Mouse (Mus musculus): Measurements from ENCODE around the gene Dnah2.

DNA sequence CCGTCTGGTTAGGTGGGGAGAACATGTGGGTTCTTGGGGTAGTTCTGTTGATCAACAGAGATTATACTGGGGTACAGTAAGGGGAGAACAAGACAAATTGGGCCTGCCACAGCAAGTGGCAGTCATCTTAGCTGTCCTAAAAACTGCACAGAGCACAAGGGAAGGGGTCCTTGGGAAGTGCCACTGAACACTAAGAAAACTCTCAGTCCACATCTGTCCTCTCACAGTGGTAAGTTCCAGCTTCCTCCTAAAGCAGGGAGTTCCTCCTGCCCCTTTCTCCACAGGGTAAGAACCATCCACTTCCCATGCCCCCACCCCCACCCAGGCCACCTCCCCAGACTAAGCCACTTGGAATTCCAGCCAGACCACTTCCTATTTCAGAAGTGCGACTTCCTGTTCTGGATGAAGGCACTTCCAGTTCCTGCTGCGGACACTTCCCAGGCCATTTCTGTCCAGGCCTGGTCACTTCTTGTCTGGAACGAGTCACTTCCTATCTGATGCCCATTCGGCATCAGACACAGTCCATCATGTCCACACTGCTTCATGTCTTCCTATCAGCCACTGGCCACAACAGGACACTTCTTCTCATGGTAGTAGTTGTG lies 5.7 kb upstream of the Dnah2 start:
- TF ChIP-seq POLR2A (IDR thresholded peaks at IDR 0.05; ENCODE audit: borderline replicate concordance, control insufficient read depth, low read depth, low read length) (no peak), CTCF (IDR thresholded peaks at IDR 0.05; ENCODE audit: control insufficient read depth, insufficient read depth, low read length) (no peak)
